Mouse (Mus musculus) lung, adult 2 months (tissue): ENCODE data around the gene Scml4.

Experiments
- CTCF ChIP-seq: fragments of 200-500 bp; IDR thresholded peaks from 2 replicates; pipeline ENCODE4 v1.5.1; 2011; ENCODE audit warnings: mild to moderate bottlenecking, low read length, control low read depth; ENCODE audit not compliant: insufficient read depth
- POLR2A ChIP-seq: fragments of 200-500 bp; IDR thresholded peaks from 2 replicates; pipeline ENCODE4 v1.6.1; 2011; ENCODE audit warnings: low read depth, mild to moderate bottlenecking, control low read depth, low read length, borderline replicate concordance; ENCODE audit errors: extremely low read depth

DNA sequence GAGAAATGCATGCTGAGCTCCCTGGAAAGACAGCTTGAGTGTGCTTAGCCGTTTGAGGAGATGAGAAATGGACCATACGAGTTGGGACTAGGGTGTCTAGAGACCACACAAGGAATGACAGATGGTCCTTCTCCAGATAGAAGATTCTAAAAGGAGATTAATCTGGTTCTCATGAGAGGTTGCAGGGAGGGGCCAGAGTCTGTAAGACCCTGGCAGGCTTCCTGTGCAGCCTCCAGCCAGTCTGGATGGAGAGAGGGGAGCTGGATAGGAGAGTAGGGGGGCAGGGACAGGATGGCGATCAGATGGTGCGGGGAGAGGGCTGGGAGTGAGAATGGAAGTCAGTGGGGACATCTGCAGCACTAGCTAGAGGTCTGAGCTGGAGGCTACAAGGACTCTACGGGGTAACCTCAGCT is 19.1 kb downstream of the Scml4 start:
- TF ChIP-seq CTCF (no peak), POLR2A (no peak)
